Mouse (Mus musculus) urinary bladder, postnatal 4 days (tissue): ENCODE results near the gene Hopx.

Experiments
- DNase-seq, 2 experiments: peaks; one replicate each; pipeline ENCODE4 v3.0.0; 2021 to 2022; ENCODE audit warnings: low spot score in 2 of 2

The Hopx gene

DNA sequence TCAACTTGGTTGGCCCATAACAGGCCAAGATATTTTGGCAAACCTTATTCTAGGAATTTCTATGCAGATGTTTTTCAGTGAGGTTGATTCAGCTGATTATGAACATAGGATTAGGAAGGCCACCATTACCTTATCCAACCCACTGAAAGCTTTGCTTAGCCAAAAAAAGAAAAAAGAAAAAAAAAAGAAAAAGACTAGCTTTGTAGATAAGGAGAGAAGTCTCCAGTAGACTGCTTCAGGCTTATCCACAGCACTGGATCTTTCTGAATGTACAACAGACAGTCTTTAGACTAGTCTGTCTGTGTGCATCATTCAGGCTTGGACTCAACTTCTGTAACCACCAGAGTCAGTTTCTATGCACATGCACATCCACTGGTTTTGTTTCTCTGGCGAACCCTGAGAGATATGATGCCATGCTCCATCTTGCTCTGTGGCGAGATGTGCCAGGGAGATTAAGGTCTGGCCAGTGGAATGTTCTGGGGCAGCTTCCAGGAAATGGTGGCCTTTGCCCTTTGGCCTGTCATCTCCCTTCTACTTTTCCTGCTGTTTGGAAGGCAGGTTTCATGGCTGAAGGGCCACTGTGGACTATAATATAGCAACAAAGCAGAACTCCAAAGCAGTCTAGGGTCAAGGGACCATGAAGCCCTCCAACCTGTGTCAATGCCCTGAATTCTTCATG is 17.7 kb upstream of the Hopx start:
- no peak for DNase-seq

DNA sequence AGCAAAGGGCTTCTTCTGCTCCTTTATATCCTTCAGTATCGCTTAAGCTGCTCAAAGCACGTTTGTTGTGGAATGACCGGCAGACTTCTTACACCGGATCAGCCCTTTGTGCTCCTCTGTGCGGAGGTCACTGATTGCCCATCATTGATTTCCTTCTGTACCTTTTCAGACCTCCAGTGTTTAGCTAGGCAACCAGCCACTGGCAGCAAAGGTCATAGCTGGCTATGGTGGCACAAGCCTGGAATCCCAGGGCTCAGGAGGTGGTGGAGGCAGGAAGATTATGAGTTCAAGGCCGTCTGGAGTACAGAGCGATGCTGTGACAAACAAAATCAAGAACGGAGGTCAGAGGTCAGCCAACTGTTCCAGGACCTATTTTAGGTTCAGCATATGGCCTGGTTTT is 17.0 kb upstream of the Hopx start:
- DNase-seq = no peak

DNA sequence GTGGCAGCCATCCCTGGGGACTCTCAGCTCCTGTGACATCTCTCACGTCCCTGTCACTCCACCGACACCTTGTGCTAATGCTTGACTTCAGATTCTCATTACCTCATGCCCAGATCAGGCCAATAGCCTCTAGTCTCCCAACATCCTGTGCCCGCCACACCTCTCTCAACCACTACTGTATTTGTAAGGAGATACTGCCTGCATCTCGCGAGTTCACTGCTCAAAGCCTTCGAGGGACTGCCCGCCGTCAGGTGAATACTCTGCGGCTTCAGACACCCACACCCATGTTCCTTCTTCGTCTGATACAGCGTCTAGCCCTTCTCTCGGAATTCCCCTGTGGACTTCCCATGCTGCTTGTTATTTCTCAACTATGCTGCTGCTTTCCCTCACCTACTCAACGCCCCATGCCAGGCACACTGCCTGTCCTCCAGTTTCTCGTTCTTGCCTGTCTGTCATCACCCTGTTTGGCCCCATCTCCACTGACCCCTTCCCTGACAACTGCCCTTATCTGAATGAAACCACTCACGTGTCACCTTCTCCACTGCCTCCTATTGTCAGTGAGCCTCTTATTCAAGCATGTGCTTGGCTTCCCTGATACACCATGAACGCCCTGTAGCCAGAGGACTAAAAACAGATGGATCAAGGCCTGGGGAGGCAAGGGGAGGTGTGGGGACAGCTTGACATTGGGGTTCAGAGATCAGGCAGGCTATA is 15.5 kb upstream of the Hopx start:
- DNase-seq = no peak

DNA sequence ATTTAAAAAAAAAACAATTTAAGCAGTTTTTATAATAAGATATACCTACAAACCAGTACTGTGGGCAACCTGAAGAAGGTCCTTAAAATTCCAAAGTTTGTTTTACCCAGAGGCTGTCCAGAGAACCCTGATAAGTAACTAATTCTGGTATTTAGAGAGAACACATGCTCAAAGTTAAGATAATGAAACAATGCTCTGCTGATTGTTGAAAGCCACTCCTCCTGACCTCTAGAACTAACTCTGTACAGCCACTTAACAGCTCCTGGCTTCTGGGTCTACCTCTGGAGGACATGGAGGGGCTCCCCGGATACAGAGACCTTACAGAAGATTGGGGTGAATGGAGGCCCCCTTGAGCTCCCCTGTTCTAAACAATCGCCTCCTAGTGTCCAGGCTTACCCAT is 15.0 kb upstream of the Hopx start:
- no peak for DNase-seq

DNA sequence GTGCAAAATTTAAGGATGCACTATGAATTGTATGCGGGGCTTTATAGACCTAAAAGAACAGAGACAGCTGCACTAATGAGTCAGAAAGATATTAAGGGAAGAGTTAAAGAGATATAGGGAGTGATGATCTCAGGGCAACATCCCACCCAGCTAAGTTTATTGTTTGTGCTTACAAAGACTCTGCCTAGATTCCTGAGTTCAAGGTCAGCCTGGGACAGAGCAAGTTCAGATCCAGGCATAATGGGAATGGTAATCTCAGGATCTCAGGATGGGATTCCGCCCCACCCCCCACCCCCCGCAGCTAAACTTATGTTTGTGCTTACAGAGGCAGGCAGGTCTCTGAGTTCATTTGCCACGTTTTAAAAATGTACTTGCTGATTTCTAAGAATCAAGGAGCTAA is 13.9 kb upstream of the Hopx start:
- no peak for DNase-seq

DNA sequence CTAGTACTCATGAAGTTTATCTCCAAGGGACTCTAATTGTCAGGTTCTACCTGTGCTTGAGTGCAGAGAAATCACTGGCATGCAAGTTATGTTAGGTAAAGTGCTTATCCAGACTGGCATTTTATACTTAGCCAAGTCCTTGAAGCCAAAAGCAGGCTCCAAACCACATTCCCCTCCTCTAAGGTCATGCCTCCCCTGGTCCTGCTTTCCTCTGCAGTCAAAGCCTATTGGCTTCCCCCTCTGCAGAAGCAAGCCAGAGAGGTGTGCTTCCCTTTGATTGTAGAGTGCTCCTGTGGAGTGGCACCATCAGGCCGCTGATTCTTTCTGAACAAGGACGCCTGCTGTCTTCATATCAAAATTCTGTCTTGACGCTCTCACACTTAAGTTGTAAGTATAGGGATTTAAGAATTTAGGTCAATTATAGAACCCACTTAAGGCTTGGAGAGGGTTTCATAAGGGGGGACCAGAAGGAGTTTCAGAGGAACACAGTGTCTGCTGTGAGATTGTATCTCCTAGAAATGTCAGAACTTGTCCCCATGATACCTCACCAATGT is 11.6 kb upstream of the Hopx start:
- DNase-seq = no peak

DNA sequence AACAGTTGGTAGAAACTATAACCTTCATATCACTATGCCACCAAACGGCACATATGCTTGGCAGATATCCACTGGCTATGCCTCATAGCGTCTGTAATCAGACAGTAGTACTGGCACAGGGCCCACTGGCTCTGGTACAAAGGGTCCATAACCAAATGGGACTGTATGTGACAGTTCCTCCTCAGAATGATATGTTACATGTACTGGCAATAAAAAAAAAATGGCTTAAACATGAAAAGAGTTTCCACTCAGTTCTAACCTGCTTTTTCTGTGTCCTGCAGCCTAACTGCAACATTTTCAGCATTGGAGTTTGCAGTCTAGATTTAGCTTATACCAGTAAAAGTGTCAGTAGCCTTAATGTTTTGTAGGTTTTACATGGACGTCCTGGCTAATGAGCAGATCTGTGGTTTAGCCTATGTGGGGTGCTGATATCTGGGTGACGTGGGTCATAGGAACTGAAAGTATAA is 9.9 kb upstream of the Hopx start:
- no peak for DNase-seq

DNA sequence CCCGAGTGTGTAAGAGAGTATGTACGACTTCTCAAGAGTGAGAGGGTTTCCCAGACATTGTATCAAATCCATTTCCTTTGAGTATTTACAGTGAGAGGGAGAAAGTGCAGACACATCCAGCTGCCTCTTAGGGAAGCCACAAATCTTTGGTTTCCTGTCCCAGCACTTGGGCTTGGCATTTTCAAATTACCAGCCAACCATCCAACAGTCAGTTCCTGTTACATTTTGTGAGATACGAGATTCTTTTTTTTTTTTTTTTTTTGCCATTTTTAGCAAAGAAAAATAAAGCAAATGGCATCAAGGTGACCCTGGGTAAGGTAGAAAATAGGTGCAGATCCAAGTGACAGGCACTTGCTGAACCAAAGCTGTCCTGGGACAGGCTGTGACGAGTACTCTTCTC is 9.2 kb upstream of the Hopx start:
- DNase-seq = no peak

DNA sequence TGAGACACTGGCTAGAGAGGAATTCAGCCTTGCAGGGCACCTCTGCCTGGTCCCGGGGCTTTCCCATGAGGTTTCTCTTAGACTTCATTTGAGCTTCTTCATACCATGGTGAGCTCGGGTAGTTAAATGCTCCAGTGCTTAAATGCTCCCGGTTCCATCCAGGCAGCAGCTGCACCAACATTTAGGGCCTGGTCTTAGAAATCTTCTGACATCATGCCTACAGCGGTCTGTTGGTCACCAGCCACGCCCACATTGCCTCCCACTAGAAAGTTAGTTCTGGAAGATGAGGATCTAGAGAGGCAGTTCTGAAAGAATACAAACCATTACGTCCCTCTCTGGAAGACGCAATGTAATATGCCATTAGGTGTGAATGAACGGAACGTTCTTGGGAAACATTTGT is 8.7 kb upstream of the Hopx start:
- no peak for DNase-seq

DNA sequence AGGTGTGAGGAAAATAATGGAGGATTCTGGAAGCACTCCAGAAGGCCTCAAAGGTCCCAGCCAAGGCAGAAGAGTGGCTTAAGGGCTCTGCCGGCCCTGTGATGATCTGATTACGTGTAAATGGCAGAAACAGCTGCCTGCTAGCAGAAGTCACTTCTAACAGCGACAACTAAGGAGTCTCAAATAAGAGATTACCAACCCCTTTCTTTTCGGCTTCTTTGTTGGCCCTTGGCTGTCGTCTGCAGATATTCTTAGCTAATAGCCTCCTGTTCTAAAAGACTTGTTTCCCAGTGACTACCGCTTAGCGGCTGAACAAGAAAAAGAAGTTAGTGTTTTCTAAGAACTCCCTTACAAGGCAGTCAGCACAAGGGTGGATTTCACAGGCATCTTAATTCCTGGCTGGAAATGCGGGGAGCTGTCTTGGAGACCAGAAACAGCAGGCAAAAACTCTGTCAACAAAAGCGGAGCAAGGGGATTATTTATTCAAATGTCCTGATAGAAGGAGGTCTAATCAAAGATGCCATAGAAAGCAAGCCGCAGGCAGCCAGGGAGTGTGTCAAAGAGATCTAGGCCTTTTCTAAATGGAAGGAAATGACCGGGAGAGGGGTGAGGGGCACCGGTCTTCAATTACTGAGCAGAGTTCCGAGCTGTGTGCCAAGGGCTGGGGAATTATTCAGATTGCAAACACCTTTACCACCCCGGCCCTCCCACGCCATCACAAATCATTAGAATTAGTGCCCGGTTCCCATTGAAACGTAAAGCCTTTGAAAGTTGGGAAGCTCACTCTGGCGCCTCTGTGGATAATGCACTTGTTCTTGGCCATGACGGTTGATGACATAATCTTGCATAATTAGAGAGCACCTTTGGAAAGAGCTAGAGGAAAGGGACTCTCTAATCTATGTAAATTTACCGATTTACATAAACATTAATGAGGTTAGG is 7.6 kb upstream of the Hopx start:
- DNase-seq = no peak

DNA sequence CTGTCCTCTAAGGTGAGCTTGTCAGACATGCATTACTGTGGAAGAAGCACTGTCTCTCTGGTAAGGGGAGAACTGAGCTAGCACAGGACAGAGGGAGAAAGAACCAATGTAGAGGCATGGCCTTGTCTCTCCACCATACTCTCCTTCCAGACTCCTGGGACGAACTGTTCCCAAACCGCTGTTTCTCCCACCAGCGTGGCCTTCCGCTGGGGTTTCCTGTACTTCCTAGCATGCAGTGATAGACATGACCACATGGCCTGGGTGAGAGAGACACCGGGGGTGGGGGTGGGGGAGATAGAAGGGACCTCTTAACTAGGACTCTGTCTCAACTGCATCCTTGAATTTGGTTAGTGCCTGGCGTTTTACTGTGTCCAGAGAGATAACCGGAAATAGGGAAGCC is 5.8 kb upstream of the Hopx start:
- DNase-seq = no peak

DNA sequence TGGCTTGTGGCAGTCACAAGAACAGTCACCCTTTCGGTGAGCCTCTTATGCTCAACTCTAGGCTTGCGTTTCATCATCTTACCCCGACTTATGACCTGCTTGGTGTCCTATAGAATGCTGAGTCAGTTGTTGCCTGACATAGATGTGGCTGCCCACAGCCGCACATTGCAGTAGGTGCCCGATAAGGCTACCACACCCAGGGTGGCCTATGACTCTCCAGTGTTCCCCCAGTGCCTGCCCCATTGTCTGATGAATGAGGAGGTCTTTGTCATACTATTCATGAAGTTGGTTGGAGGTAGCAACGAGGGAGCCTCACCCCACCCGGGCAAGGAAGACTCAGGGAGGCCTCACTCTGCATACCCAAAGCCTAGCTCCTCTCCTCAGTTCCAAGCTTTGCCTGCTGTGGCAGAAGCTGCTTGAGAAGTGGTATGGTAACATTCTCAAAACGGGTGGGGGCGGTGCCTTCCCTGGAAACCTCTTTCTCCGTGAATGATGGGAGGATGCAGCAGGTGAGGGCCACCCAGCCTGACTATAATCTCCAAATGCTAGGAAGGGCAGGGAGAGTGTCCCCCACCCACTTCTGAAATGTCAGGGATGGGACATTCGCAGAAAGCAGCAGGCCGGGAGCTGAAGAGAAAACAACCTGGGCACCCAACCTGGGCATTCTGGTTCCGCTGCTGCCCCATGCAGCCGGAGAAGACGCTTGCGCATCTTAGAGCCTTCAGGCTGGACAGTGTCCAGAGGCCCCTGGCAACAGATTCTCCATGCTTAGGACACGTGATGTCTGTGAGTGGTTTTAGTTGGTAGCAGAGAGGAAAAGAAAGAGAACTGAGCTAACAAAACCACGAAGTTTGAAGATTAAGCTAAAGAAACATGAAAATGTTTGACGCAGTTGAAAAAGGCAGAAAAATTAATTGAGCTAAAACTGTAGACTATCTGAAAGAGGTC is 4.8 kb upstream of the Hopx start:
- no peak for DNase-seq

DNA sequence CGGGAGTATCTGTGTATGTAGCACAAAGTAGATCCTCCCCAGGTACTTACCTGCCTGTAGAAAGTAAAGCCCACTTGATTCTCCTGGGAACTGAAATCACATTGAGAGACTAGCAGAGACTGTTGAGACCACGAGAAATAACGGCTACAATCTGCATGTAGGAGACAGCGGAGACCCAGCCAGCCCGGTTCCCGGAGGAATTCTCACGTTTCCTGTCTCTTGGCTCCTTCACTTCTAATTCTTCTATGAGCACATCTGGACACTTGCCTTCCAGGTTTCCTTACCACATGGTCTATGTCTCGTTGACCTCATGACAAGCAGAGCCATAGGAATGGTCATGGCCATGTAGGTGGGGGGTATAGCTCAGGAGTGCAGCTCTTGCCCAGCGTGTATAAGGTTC is 811 bp upstream of the Hopx start:
- DNase-seq = no peak

DNA sequence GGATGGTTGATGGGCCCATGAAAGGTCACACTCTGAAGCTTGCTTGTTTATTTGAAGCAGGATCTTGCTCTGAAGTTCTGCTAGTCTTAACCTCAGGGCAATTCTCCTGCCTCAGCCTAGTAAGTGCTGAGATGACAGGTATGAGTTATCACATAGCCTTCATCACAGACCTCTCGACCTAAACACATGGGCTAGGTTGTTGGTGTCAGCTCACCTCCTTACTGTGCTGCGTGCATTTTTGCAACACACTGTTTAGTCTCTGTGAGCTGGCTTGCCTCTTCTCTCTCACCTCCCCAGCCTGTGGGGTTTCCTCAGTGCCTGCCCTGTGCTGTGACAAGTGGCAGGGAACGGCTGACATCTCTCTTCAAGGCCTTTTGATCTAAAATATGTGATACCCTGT is 1.1 kb downstream of the Hopx start:
- DNase-seq = no peak

DNA sequence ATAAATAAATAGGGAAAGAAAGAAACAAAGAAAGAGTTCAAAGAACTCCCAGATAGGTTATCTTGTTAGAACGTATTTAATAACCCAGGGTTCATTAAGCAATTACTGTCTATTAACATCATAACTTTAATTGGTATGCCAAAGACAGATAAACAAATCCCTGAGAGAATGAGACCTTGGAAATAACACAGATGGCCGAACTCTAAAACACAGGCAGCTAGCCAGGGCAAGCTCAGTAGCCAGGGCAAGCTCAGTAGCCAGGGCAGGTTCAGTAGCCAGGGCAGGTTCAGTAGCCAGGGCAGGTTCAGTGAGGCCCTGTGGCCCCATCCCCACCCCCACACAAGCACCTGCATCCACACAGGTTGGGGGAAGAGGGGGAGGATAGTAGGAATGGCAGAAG is 2.9 kb downstream of the Hopx start:
- DNase-seq = no peak

DNA sequence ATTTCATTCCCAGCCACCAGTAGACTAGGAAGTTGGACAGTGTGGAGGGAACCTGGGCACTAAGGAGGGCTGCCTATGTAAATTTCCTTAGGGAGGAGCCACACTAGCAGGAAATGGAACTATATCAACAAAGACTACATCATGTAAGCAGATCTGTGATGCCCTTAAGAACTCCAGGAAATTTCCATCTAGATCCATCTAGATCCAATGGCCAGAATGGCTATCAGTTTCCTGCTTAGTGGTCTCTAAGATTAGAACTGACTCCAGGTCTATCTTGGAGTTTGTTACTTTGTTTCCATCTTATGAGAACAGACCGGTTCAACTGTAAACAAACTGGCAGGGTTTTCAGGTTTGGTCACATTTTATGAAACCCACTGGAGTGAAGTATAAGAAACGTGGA is 5.1 kb downstream of the Hopx start:
- no peak for DNase-seq

DNA sequence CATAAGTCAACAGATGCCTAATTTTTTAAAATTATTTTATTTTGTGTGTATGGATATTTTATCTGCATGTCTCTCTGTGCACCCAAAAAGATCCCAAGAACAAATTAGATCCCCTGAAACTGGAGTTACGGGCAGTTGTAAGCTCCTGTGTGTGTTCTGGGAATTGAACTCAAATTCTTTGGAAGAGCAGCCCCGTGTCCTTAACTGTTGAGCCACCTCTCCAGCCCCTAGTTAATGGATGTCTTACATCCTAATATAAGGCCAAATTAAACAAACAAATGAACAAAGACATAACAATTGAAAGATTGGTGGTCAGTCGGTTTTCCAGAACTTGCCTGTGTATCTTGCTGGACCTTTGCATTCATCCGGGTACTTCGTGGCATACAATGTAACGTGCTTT is 6.1 kb downstream of the Hopx start:
- no peak for DNase-seq

DNA sequence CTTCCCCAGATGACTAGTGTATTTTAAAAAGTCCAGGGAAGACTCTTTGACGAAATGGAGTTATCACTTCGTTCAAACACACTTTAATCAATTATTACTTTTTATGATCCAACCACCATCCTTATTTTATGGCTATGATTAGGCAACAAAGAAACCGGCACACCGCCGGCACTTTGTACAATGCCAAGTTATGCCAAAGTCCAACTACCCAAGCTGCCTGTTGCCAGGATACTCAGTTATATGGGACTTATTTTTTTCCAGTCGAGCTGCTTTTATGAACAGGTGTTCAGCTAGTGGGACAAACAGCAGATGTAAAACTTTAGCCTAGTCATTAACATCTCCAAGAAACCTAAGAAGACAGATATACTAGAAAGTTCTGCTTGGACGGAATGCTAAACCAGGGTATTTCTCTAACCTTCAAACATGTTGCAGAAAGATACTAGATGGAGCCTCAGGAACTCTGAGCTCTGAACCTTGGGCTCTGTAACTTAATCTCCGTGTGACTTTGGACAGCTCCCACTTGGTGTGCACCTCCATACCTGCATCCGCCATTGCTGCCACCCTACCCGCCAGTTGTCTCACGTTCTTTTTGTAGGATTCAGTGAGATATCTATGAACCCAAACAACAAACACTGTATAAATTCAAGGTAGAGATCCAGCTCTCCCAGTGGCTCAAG is 7.6 kb downstream of the Hopx start:
- DNase-seq = no peak

DNA sequence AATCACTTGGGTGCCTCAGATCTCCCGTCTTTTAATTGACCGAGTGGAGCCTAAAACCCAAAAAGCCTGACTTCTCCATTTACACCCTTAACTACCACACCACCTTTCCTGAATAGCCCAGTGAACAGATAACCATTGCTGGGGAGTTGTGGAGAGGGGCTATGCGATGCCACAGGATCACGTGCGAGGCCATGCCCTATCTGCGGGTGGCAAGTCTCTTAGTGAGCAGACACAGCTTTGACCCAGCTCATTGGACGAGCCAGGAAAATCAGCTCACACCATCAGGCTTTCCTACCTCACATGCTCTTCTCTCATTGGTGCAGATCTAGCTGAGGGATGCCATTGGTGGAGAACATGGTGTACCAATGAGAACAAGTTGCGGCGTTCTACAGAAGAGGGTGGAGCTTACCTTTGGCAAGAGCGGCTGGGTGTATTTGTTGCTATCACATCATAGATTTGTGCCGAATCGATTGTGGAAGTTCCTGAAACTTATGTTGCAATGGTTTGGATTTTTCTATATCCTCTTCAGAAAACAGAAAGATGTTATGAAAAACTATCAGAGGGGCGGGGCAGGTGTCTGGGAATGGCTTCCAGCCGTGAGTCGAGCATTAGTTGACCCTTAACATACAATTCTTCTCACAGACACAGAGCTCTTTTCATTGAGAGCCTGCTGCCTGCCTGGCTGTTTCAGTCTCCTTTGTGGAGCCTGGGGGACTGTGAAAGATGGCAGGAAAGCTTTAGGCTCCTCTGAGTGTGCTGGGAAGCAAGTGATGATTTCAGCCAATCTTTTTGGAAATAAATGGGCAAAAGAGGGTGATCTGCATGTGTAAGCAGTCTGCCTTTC is 12.2 kb downstream of the Hopx start:
- no peak for DNase-seq

DNA sequence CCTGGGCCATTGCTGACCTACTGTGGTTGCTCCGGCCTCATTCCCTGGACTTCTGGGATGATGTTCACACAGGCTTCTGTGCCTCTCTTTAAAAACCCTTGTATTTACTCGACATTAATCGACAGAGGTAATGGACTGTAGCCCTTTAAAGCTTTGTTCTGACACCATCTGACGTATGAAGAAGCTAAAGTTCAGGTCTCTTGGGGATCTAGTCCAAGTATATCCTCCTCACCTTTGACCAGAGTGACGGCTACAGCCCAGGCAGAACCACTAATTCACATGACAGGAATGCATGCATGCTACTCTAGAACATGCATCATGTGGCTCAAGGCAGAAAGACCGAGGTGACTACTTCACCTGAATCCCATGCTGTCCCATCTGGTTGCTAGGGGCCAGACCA is 14.2 kb downstream of the Hopx start:
- no peak for DNase-seq
